Mouse (Mus musculus) kidney, embryonic 15.5 days (tissue): ENCODE data around the gene Lrit3. TPM values are rescaled to one million over a fixed set of nuclear protein-coding genes. Genes with fewer than 3 reads are reported as not detected.

Source experiments
- ATAC-seq: fragments of 200-750 bp; cut with Nextera tagmentation; replicated peaks from 2 replicates; pipeline ENCODE4 v1.8.0; 2017; ENCODE audit warnings: moderate TSS enrichment; ENCODE audit not compliant: low FRiP score
- H3K27ac ChIP-seq: fragments of 300-500 bp; sonication (generic); 2 replicates; pipeline ENCODE4 v1.5.1; 2015; ENCODE audit warnings: mild to moderate bottlenecking, inconsistent platforms
- H3K27me3 ChIP-seq: fragments of 300-500 bp; sonication (generic); 2 replicates; pipeline ENCODE4 v1.6.1; 2015; ENCODE audit warnings: inconsistent platforms
- H3K36me3 ChIP-seq: fragments of 300-500 bp; sonication (generic); 2 replicates; pipeline ENCODE4 v1.6.1; 2015; ENCODE audit warnings: inconsistent platforms
- H3K4me1 ChIP-seq: fragments of 300-500 bp; sonication (generic); 2 replicates; pipeline ENCODE4 v1.6.1; 2015; ENCODE audit warnings: inconsistent platforms
- H3K4me2 ChIP-seq: fragments of 300-500 bp; sonication (generic); 2 replicates; pipeline ENCODE4 v1.6.1; 2015; ENCODE audit warnings: moderate library complexity, mild to moderate bottlenecking, inconsistent platforms
- H3K4me3 ChIP-seq: fragments of 300-500 bp; sonication (generic); replicated peaks from 2 replicates; pipeline ENCODE4 v1.5.1; 2015; ENCODE audit warnings: mild to moderate bottlenecking, inconsistent platforms
- H3K9ac ChIP-seq: fragments of 300-500 bp; sonication (generic); 2 replicates; pipeline ENCODE4 v1.6.1; 2015; ENCODE audit warnings: mild to moderate bottlenecking, inconsistent platforms
- H3K9me3 ChIP-seq: fragments of 300-500 bp; sonication (generic); replicated peaks from 2 replicates; pipeline ENCODE4 v1.6.1; 2016; ENCODE audit warnings: inconsistent platforms
- WGBS: fragments of 180-500 bp; shearing (Covaris S2); methylation state at CpG from one replicate; pipeline ENCODE4 v1.1.7; 2015; ENCODE audit warnings: mixed read lengths; 5-methylcytosine and 5-hydroxymethylcytosine counted together
- polyA plus RNA-seq: library from polyadenylated mRNA; unstranded; fragments of >200 nt; fragmentation: Nextera tagmentation; extraction: Ambion mirVana; gene quantifications from 2 replicates; pipeline ENCODE4 v1.2.1, GENCODE M21; 2015

The Lrit3 gene
- polyA plus RNA-seq, 1 experiment from 2014 or later = not detected

- WGBS = 96% methylated on average over 4 of the region's 4 CpGs
- no peak overlapping the region for H3K4me3 ChIP-seq
- H3K9ac ChIP-seq = no peak overlapping the region
- ATAC-seq = no peak
- no peak overlapping the region for H3K4me2 ChIP-seq
- H3K27ac ChIP-seq = no peak overlapping the region
- no peaks in the 10 kb centered on the region for H3K27me3 ChIP-seq
- H3K36me3 ChIP-seq = peaks cover 71% of the 10 kb centered on the region
- H3K9me3 ChIP-seq = no peaks in the 10 kb centered on the region
- peaks cover 2% of the 10 kb centered on the region; the same call in 1 of the 2 replicates for H3K4me1 ChIP-seq
Observed at GRCm38 (mm10) chr3:129824146-129824545, 20.3 kb upstream of the Lrit3 start.

GRCm38 (mm10) chr3:129823293-129823692 is 19.5 kb upstream of the Lrit3 start:
- Histone ChIP-seq H3K27ac (no peak overlapping the region), H3K36me3 (peaks cover 64% of the 10 kb centered on the region), H3K4me1 (no peaks in the 10 kb centered on the region), H3K4me2 (no peak overlapping the region), H3K9me3 (no peaks in the 10 kb centered on the region), H3K27me3 (no peaks in the 10 kb centered on the region), H3K9ac (no peak overlapping the region), H3K4me3 (no peak overlapping the region)
- WGBS = 60% methylated on average over 5 of the region's 5 CpGs
- ATAC-seq = 0 out of 2 replicates have a peak, but pooled peaks have one; percentile 61

- no peaks in the 10 kb centered on the region for H3K27me3 ChIP-seq
- H3K4me3 ChIP-seq = no peak within 1 kb of the TSS
- no peaks in the 10 kb centered on the region for H3K9me3 ChIP-seq
- H3K27ac ChIP-seq = no peak within 1 kb of the TSS
- peaks cover 54% of the 10 kb centered on the region for H3K36me3 ChIP-seq
- no peak within 1 kb of the TSS for H3K4me2 ChIP-seq
- H3K4me1 ChIP-seq = no peaks in the 10 kb centered on the region
- no peak within 1 kb of the TSS for H3K9ac ChIP-seq
- WGBS = 91% methylated on average over 11 of the region's 11 CpGs
- no peak for ATAC-seq
Observed at GRCm38 (mm10) chr3:129822206-129822775, 18.5 kb upstream of the Lrit3 start, which contains the start of gene Rrh. TSS of gene Rrh (minus strand) at chr3:129822587.

- Histone ChIP-seq H3K9me3 (no peaks in the 10 kb centered on the region), H3K4me2 (no peak overlapping the region), H3K4me3 (no peak overlapping the region), H3K27me3 (no peaks in the 10 kb centered on the region), H3K9ac (no peak overlapping the region), H3K36me3 (peaks cover 50% of the 10 kb centered on the region), H3K27ac (no peak overlapping the region), H3K4me1 (no peaks in the 10 kb centered on the region)
- 80% methylated on average over 8 of the region's 8 CpGs for WGBS
- no peak for ATAC-seq
Observed at GRCm38 (mm10) chr3:129821736-129822135, 17.9 kb upstream of the Lrit3 start.

- H3K4me1 ChIP-seq = no peaks in the 10 kb centered on the region
- peaks cover 42% of the 10 kb centered on the region for H3K36me3 ChIP-seq
- no peaks in the 10 kb centered on the region for H3K27me3 ChIP-seq
- WGBS = 56% methylated on average over 9 of the region's 9 CpGs
- H3K9me3 ChIP-seq = no peaks in the 10 kb centered on the region
- no peak for ATAC-seq
- no peak overlapping the region for H3K4me3 ChIP-seq
- H3K9ac ChIP-seq = no peak overlapping the region
- H3K27ac ChIP-seq = 0 out of 2 replicates have a peak overlapping the region, but pooled peaks have one; percentile 22
- H3K4me2 ChIP-seq = no peak overlapping the region
Observed at GRCm38 (mm10) chr3:129820847-129821246, 17.0 kb upstream of the Lrit3 start.

GRCm38 (mm10) chr3:129799011-129799410 is 4.8 kb downstream of the Lrit3 start:
- H3K36me3 ChIP-seq = no peaks in the 10 kb centered on the region
- H3K27ac ChIP-seq = no peak overlapping the region
- no peaks in the 10 kb centered on the region for H3K9me3 ChIP-seq
- H3K27me3 ChIP-seq = no peaks in the 10 kb centered on the region
- H3K4me3 ChIP-seq = no peak overlapping the region
- no peak for ATAC-seq
- H3K4me2 ChIP-seq = no peak overlapping the region
- H3K9ac ChIP-seq = no peak overlapping the region
- WGBS = 80% methylated on average over 2 of the region's 2 CpGs
- no peaks in the 10 kb centered on the region for H3K4me1 ChIP-seq

- Histone ChIP-seq H3K4me3 (no peak overlapping the region), H3K27ac (no peak overlapping the region), H3K4me2 (no peak overlapping the region), H3K9me3 (no peaks in the 10 kb centered on the region), H3K36me3 (no peaks in the 10 kb centered on the region), H3K27me3 (no peaks in the 10 kb centered on the region), H3K9ac (no peak overlapping the region), H3K4me1 (no peaks in the 10 kb centered on the region)
- no peak for ATAC-seq
- WGBS = 83% methylated on average over 11 of the region's 11 CpGs
Observed at GRCm38 (mm10) chr3:129798551-129798950, 5.3 kb downstream of the Lrit3 start.

GRCm38 (mm10) chr3:129797341-129797740 is 6.5 kb downstream of the Lrit3 start:
- no peak overlapping the region for H3K9ac ChIP-seq
- no peak overlapping the region for H3K27ac ChIP-seq
- H3K4me1 ChIP-seq = no peaks in the 10 kb centered on the region
- no peaks in the 10 kb centered on the region for H3K9me3 ChIP-seq
- H3K4me2 ChIP-seq = no peak overlapping the region
- WGBS = 74% methylated on average over 5 of the region's 5 CpGs
- H3K4me3 ChIP-seq = no peak overlapping the region
- no peaks in the 10 kb centered on the region for H3K36me3 ChIP-seq
- no peaks in the 10 kb centered on the region for H3K27me3 ChIP-seq
- no peak for ATAC-seq

- 87% methylated on average over 5 of the region's 5 CpGs for WGBS
Observed at GRCm38 (mm10) chr3:129793801-129794200, 10.0 kb downstream of the Lrit3 start.

GRCm38 (mm10) chr3:129782746-129783145 is 21.1 kb downstream of the Lrit3 start:
- Histone ChIP-seq H3K9me3 (no peaks in the 10 kb centered on the region), H3K27me3 (no peaks in the 10 kb centered on the region), H3K36me3 (no peaks in the 10 kb centered on the region), H3K4me3 (no peak overlapping the region), H3K4me2 (no peak overlapping the region), H3K4me1 (no peaks in the 10 kb centered on the region), H3K9ac (no peak overlapping the region), H3K27ac (no peak overlapping the region)
- no peak for ATAC-seq
- 93% methylated on average over 3 of the region's 3 CpGs for WGBS

More at GRCm38 (mm10) chr3:129793801-129794200, 10.0 kb downstream of the Lrit3 start:
- no peak overlapping the region for H3K4me2 ChIP-seq
- H3K4me3 ChIP-seq = no peak overlapping the region
- no peak overlapping the region for H3K9ac ChIP-seq
- no peaks in the 10 kb centered on the region for H3K27me3 ChIP-seq
- H3K27ac ChIP-seq = no peak overlapping the region
- no peak for ATAC-seq
- H3K9me3 ChIP-seq = no peaks in the 10 kb centered on the region
- H3K36me3 ChIP-seq = no peaks in the 10 kb centered on the region
- H3K4me1 ChIP-seq = no peaks in the 10 kb centered on the region

GRCm38 (mm10) chr3:129781435-129781834 is 22.4 kb downstream of the Lrit3 start:
- 44% methylated on average over 10 of the region's 10 CpGs for WGBS
- Histone ChIP-seq H3K4me2 (no peak overlapping the region), H3K4me3 (no peak overlapping the region), H3K9me3 (no peaks in the 10 kb centered on the region), H3K27ac (no peak overlapping the region), H3K36me3 (no peaks in the 10 kb centered on the region), H3K9ac (no peak overlapping the region), H3K27me3 (no peaks in the 10 kb centered on the region), H3K4me1 (no peaks in the 10 kb centered on the region)
- ATAC-seq = no peak

- Histone ChIP-seq H3K4me1 (no peaks in the 10 kb centered on the region), H3K9ac (no peak overlapping the region), H3K9me3 (no peaks in the 10 kb centered on the region), H3K4me2 (no peak overlapping the region), H3K4me3 (no peak overlapping the region), H3K27me3 (no peaks in the 10 kb centered on the region), H3K36me3 (no peaks in the 10 kb centered on the region), H3K27ac (no peak overlapping the region)
- WGBS = 89% methylated on average over 6 of the region's 6 CpGs
- no peak for ATAC-seq
Observed at GRCm38 (mm10) chr3:129771210-129771609, 32.6 kb downstream of the Lrit3 start.
